Mouse (Mus musculus) intestine, embryonic 15.5 days (tissue): ENCODE measurements around the gene Osm. TPM values are rescaled to one million over a fixed set of nuclear protein-coding genes. Genes with fewer than 3 reads are reported as not detected.

Source experiments
- ATAC-seq: fragments of 200-750 bp; cut with Nextera tagmentation; 2 replicates; pipeline ENCODE4 v1.8.0; 2017; ENCODE audit warnings: moderate TSS enrichment, moderate library complexity
- H3K27ac ChIP-seq: fragments of 300-500 bp; sonication (generic); 2 replicates; pipeline ENCODE4 v1.5.1; 2015; ENCODE audit warnings: mild to moderate bottlenecking, inconsistent platforms
- H3K27me3 ChIP-seq: fragments of 300-500 bp; sonication (generic); replicated peaks from 2 replicates; pipeline ENCODE4 v1.6.1; 2015; ENCODE audit warnings: inconsistent platforms
- H3K36me3 ChIP-seq: fragments of 300-500 bp; sonication (generic); 2 replicates; pipeline ENCODE4 v1.6.1; 2015; ENCODE audit warnings: inconsistent platforms
- H3K4me1 ChIP-seq: fragments of 300-500 bp; sonication (generic); replicated peaks from 2 replicates; pipeline ENCODE4 v1.6.1; 2015; ENCODE audit warnings: inconsistent platforms
- H3K4me2 ChIP-seq: fragments of 300-500 bp; sonication (generic); replicated peaks from 2 replicates; pipeline ENCODE4 v1.6.1; 2015; ENCODE audit warnings: mild to moderate bottlenecking, inconsistent platforms
- H3K4me3 ChIP-seq: fragments of 300-500 bp; sonication (generic); replicated peaks from 2 replicates; pipeline ENCODE4 v1.5.1; 2015; ENCODE audit warnings: inconsistent platforms
- H3K9ac ChIP-seq: fragments of 300-500 bp; sonication (generic); 2 replicates; pipeline ENCODE4 v1.6.1; 2015; ENCODE audit warnings: inconsistent platforms
- H3K9me3 ChIP-seq: fragments of 300-500 bp; sonication (generic); 2 replicates; pipeline ENCODE4 v1.6.1; 2016; ENCODE audit warnings: inconsistent platforms
- WGBS: fragments of 180-500 bp; shearing (Covaris S2); methylation state at CpG from one replicate; pipeline ENCODE4 v1.1.7; 2015; 5-methylcytosine and 5-hydroxymethylcytosine counted together
- polyA plus RNA-seq: library from polyadenylated mRNA; unstranded; fragments of >200 nt; fragmentation: Nextera tagmentation; extraction: Ambion mirVana; gene quantifications from 2 replicates; pipeline ENCODE4 v1.2.1, GENCODE M21; 2015

The Osm gene
- polyA plus RNA-seq, 1 experiment from 2014 or later = 0.26 TPM

GRCm38 (mm10) chr11:4217914-4218629 is 18.1 kb upstream of the Osm start, which contains the start of gene Castor1:
Castor1 (plus strand) TSS chr11:4218225.
- H3K9ac ChIP-seq = peak within 1 kb of the TSS; percentile 59
- H3K9me3 ChIP-seq = no peaks in the 10 kb centered on the region
- H3K36me3 ChIP-seq = peaks cover 11% of the 10 kb centered on the region; the same call in 1 of the 2 replicates
- H3K27me3 ChIP-seq = no peaks in the 10 kb centered on the region; the same call in 1 of the 2 replicates
- no peak within 1 kb of the TSS for H3K27ac ChIP-seq
- H3K4me3 ChIP-seq = peak within 1 kb of the TSS; percentile 54
- WGBS = under 1% methylated on average over 56 of the region's 56 CpGs
- peak; percentile 91 for ATAC-seq
- peak within 1 kb of the TSS; percentile 98 for H3K4me2 ChIP-seq
- H3K4me1 ChIP-seq = peaks cover 7% of the 10 kb centered on the region

GRCm38 (mm10) chr11:4218637-4219036 is 17.6 kb upstream of the Osm start:
- Histone ChIP-seq H3K4me2 (peak overlapping the region; percentile 98), H3K4me1 (peaks cover 9% of the 10 kb centered on the region), H3K9me3 (no peaks in the 10 kb centered on the region), H3K4me3 (peak overlapping the region; percentile 54), H3K27me3 (no peaks in the 10 kb centered on the region; the same call in 1 of the 2 replicates), H3K36me3 (peaks cover 11% of the 10 kb centered on the region; the same call in 1 of the 2 replicates), H3K9ac (peak overlapping the region; percentile 59), H3K27ac (no peak overlapping the region)
- WGBS = 9% methylated on average over 6 of the region's 6 CpGs
- no peak for ATAC-seq

- Histone ChIP-seq H3K27me3 (no peaks in the 10 kb centered on the region; the same call in 1 of the 2 replicates), H3K9ac (no peak overlapping the region), H3K4me2 (peak overlapping the region; percentile 98; the same call in 1 of the 2 replicates), H3K27ac (no peak overlapping the region), H3K4me1 (peaks cover 9% of the 10 kb centered on the region), H3K4me3 (no peak overlapping the region), H3K9me3 (no peaks in the 10 kb centered on the region), H3K36me3 (peaks cover 8% of the 10 kb centered on the region; the same call in 1 of the 2 replicates)
- no peak for ATAC-seq
- 9% methylated on average over 2 of the region's 2 CpGs for WGBS
Measured at GRCm38 (mm10) chr11:4219317-4219751, 16.9 kb upstream of the Osm start.

- no peak overlapping the region for H3K9ac ChIP-seq
- no peak for ATAC-seq
- H3K4me2 ChIP-seq = no peak overlapping the region
- WGBS = 64% methylated on average over 9 of the region's 9 CpGs
- no peak overlapping the region for H3K4me3 ChIP-seq
- peaks cover 2% of the 10 kb centered on the region; the same call in 1 of the 2 replicates for H3K36me3 ChIP-seq
- H3K27me3 ChIP-seq = no peaks in the 10 kb centered on the region; the same call in 1 of the 2 replicates
- H3K9me3 ChIP-seq = no peaks in the 10 kb centered on the region
- H3K4me1 ChIP-seq = peaks cover 9% of the 10 kb centered on the region
- H3K27ac ChIP-seq = no peak overlapping the region
Measured at GRCm38 (mm10) chr11:4219908-4220307, 16.3 kb upstream of the Osm start.

GRCm38 (mm10) chr11:4220443-4221400 is 15.5 kb upstream of the Osm start:
- H3K4me1 ChIP-seq = peaks cover 9% of the 10 kb centered on the region
- 0 out of 2 replicates have a peak, but pooled peaks have one; percentile 29 for ATAC-seq
- H3K9me3 ChIP-seq = no peaks in the 10 kb centered on the region
- H3K4me3 ChIP-seq = no peak overlapping the region
- H3K27me3 ChIP-seq = no peaks in the 10 kb centered on the region; the same call in 1 of the 2 replicates
- H3K27ac ChIP-seq = no peak overlapping the region
- H3K36me3 ChIP-seq = no peaks in the 10 kb centered on the region
- H3K9ac ChIP-seq = no peak overlapping the region
- H3K4me2 ChIP-seq = no peak overlapping the region
- 59% methylated on average over 28 of the region's 28 CpGs for WGBS

GRCm38 (mm10) chr11:4222046-4222950 is 13.9 kb upstream of the Osm start:
- Histone ChIP-seq H3K9ac (no peak overlapping the region), H3K27ac (no peak overlapping the region), H3K4me1 (peaks cover 11% of the 10 kb centered on the region), H3K27me3 (no peaks in the 10 kb centered on the region; the same call in 1 of the 2 replicates), H3K9me3 (no peaks in the 10 kb centered on the region), H3K36me3 (no peaks in the 10 kb centered on the region), H3K4me3 (no peak overlapping the region), H3K4me2 (no peak overlapping the region)
- ATAC-seq = no peak
- 73% methylated on average over 17 of the region's 17 CpGs for WGBS

- Histone ChIP-seq H3K27me3 (no peaks in the 10 kb centered on the region; the same call in 1 of the 2 replicates), H3K4me1 (peaks cover 5% of the 10 kb centered on the region), H3K4me2 (no peak overlapping the region), H3K36me3 (no peaks in the 10 kb centered on the region), H3K9me3 (no peaks in the 10 kb centered on the region), H3K4me3 (no peak overlapping the region), H3K27ac (no peak overlapping the region), H3K9ac (no peak overlapping the region)
- 36% methylated on average over 7 of the region's 7 CpGs for WGBS
- peak; percentile 59 for ATAC-seq
Measured at GRCm38 (mm10) chr11:4223393-4224188, 12.6 kb upstream of the Osm start.

GRCm38 (mm10) chr11:4224223-4224622 is 12.0 kb upstream of the Osm start:
- 63% methylated on average over 2 of the region's 2 CpGs for WGBS
- Histone ChIP-seq H3K9me3 (no peaks in the 10 kb centered on the region), H3K4me2 (no peak overlapping the region), H3K9ac (no peak overlapping the region), H3K4me1 (peaks cover 4% of the 10 kb centered on the region; the same call in 1 of the 2 replicates), H3K4me3 (no peak overlapping the region), H3K27ac (no peak overlapping the region), H3K36me3 (no peaks in the 10 kb centered on the region), H3K27me3 (no peaks in the 10 kb centered on the region)
- no peak for ATAC-seq

GRCm38 (mm10) chr11:4226569-4227325 is 9.5 kb upstream of the Osm start:
- H3K4me1 ChIP-seq = peaks cover 4% of the 10 kb centered on the region; the same call in 1 of the 2 replicates
- 83% methylated on average over 5 of the region's 5 CpGs for WGBS
- no peak overlapping the region for H3K27ac ChIP-seq

GRCm38 (mm10) chr11:4228463-4228862 is 7.8 kb upstream of the Osm start:
- 48% methylated on average over 8 of the region's 8 CpGs for WGBS
- no peak overlapping the region for H3K4me2 ChIP-seq
- no peaks in the 10 kb centered on the region for H3K27me3 ChIP-seq
- no peak overlapping the region for H3K4me3 ChIP-seq
- H3K27ac ChIP-seq = no peak overlapping the region
- no peak for ATAC-seq
- H3K9ac ChIP-seq = no peak overlapping the region
- H3K9me3 ChIP-seq = no peaks in the 10 kb centered on the region
- H3K36me3 ChIP-seq = no peaks in the 10 kb centered on the region
- peaks cover 2% of the 10 kb centered on the region; the same call in 1 of the 2 replicates for H3K4me1 ChIP-seq

More at GRCm38 (mm10) chr11:4226569-4227325, 9.5 kb upstream of the Osm start:
- no peak overlapping the region for H3K4me3 ChIP-seq
- H3K4me2 ChIP-seq = no peak overlapping the region
- H3K27me3 ChIP-seq = no peaks in the 10 kb centered on the region
- no peak overlapping the region for H3K9ac ChIP-seq
- H3K36me3 ChIP-seq = no peaks in the 10 kb centered on the region
- ATAC-seq = no peak
- no peaks in the 10 kb centered on the region for H3K9me3 ChIP-seq
